ENCODE assay signal across 9 mouse cellular contexts in genomic region chr1:118481365-118481702, GRCm38 (mm10).
DNase-seq lines count a peak whose midpoint lies in the region; ATAC-seq and TF ChIP-seq lines count a peak whose summit lies in the region.
"Had no signal": no experiment of that assay in that cellular context is flagged by ENCODE, and none has a peak within 500 bp of the region (broad histone marks: within the 10 kb centered on the region; RNA-seq: fewer than 3 reads in every experiment).

No protein-coding gene starts in this region.

- no peak overlapping the region for H3K4me2 ChIP-seq in hindbrain, postnatal 0 days (ENCODE audit: low read depth, low read length)
- no peak overlapping the region for H3K4me2 ChIP-seq in hindbrain, embryonic 14.5 days (replicated peaks)
- peak overlapping the region; percentile 69 for H3K4me2 ChIP-seq in heart, embryonic 16.5 days (ENCODE audit: low read depth, low read length)
- H3K4me2 ChIP-seq in intestine, postnatal 0 days (replicated peaks; ENCODE audit: low read depth): no peak overlapping the region

- H3K9me3 ChIP-seq in hindbrain, postnatal 0 days (ENCODE audit: low read length): no peaks in the 10 kb centered on the region
- no peaks in the 10 kb centered on the region for H3K9me3 ChIP-seq in hindbrain, embryonic 14.5 days (ENCODE audit: control insufficient read depth, low read length)
- no peaks in the 10 kb centered on the region for H3K9me3 ChIP-seq in heart, embryonic 16.5 days (replicated peaks; ENCODE audit: control insufficient read depth, low read length)
- H3K9me3 ChIP-seq in intestine, postnatal 0 days (ENCODE audit: control insufficient read depth): no peaks in the 10 kb centered on the region

- ATAC-seq in hindbrain, postnatal 0 days: no peak
- no peak for ATAC-seq in hindbrain, embryonic 14.5 days (ENCODE audit: low FRiP score)
- peak; percentile 25; the same call in 1 of the 2 replicates for ATAC-seq in heart, embryonic 16.5 days (replicated peaks; ENCODE audit: extremely low read depth, insufficient read depth, low FRiP score)
- no peak for ATAC-seq in CD4-positive, CD25-positive, alpha-beta regulatory T cell, adult 4 months
- ATAC-seq in intestine, postnatal 0 days: no peak

- H3K4me1 ChIP-seq in hindbrain, postnatal 0 days (ENCODE audit: insufficient read depth, low read length): no peaks in the 10 kb centered on the region
- H3K4me1 ChIP-seq in hindbrain, embryonic 14.5 days (replicated peaks; ENCODE audit: control insufficient read depth, insufficient read depth, low read length): no peaks in the 10 kb centered on the region
- H3K4me1 ChIP-seq in bone marrow, adult 2 months (ENCODE audit: control insufficient read depth, insufficient read depth, low read length): peaks cover 3% of the 10 kb centered on the region; the same call in 1 of the 2 replicates
- peaks cover 28% of the 10 kb centered on the region for H3K4me1 ChIP-seq in heart, embryonic 16.5 days (ENCODE audit: control insufficient read depth, insufficient read depth, low read length)
- H3K4me1 ChIP-seq in intestine, postnatal 0 days (replicated peaks; ENCODE audit: control insufficient read depth, insufficient read depth, low read length): no peaks in the 10 kb centered on the region

- TF ChIP-seq POLR2A in bone marrow, adult 2 months (IDR thresholded peaks at IDR 0.05; ENCODE audit: borderline replicate concordance, control insufficient read depth, low read depth, low read length): no peak

- no peak overlapping the region for H3K9ac ChIP-seq in hindbrain, postnatal 0 days (replicated peaks; ENCODE audit: low read length)
- no peak overlapping the region for H3K9ac ChIP-seq in hindbrain, embryonic 14.5 days
- H3K9ac ChIP-seq in heart, embryonic 16.5 days (ENCODE audit: low read length): peak overlapping the region; percentile 82
- no peak overlapping the region for H3K9ac ChIP-seq in intestine, postnatal 0 days (ENCODE audit: low read depth, low read length)

- H3K27me3 ChIP-seq in hindbrain, postnatal 0 days (ENCODE audit: insufficient read depth, low read length): no peaks in the 10 kb centered on the region
- H3K27me3 ChIP-seq in hindbrain, embryonic 14.5 days (ENCODE audit: control insufficient read depth, insufficient read depth, low read length): no peaks in the 10 kb centered on the region
- no peaks in the 10 kb centered on the region for H3K27me3 ChIP-seq in heart, embryonic 16.5 days (ENCODE audit: control insufficient read depth, insufficient read depth, low read length)
- H3K27me3 ChIP-seq in intestine, postnatal 0 days (replicated peaks; ENCODE audit: control insufficient read depth, insufficient read depth, low read length): no peaks in the 10 kb centered on the region

- no peaks in the 10 kb centered on the region for H3K36me3 ChIP-seq in hindbrain, postnatal 0 days (ENCODE audit: insufficient read depth, low read length)
- H3K36me3 ChIP-seq in hindbrain, embryonic 14.5 days (replicated peaks; ENCODE audit: control insufficient read depth, insufficient read depth): peaks cover 10% of the 10 kb centered on the region; the same call in 1 of the 2 replicates
- no peaks in the 10 kb centered on the region for H3K36me3 ChIP-seq in heart, embryonic 16.5 days (ENCODE audit: control insufficient read depth, insufficient read depth)
- H3K36me3 ChIP-seq in intestine, postnatal 0 days (ENCODE audit: control insufficient read depth, insufficient read depth): peaks cover 3% of the 10 kb centered on the region; the same call in 1 of the 2 replicates

- TF ChIP-seq CTCF in hindbrain, postnatal 0 days (IDR thresholded peaks at IDR 0.05; ENCODE audit: low read depth): no peak
- no peak for TF ChIP-seq CTCF in bone marrow, adult 2 months (IDR thresholded peaks at IDR 0.05; ENCODE audit: control insufficient read depth, insufficient read depth, low read length)
- TF ChIP-seq CTCF in intestine, postnatal 0 days (IDR thresholded peaks at IDR 0.05; ENCODE audit: low read depth): no peak

- 54% methylated on average over 4 of the region's 4 CpGs for WGBS in hindbrain, postnatal 0 days
- 67% methylated on average over 4 of the region's 4 CpGs for WGBS in hindbrain, embryonic 14.5 days
- WGBS in bone marrow, adult 2 months: 50% methylated on average over 4 of the region's 4 CpGs
- WGBS in heart, embryonic 16.5 days: 32% methylated on average over 4 of the region's 4 CpGs
- WGBS in intestine, postnatal 0 days: 53% methylated on average over 4 of the region's 4 CpGs

- no peak for DNase-seq in hindbrain, postnatal 0 days (ENCODE audit: low spot score)
- no peak for DNase-seq in hindbrain, embryonic 14.5 days (ENCODE audit: low spot score)
- peak; percentile 45 for DNase-seq in lung, postnatal 10 days
- no peak for DNase-seq in c-Kit-positive CD71-positive TER-119-positive erythroid progenitor cells, embryonic 14.5 days (ENCODE audit: low spot score)
- DNase-seq: cerebellum, postnatal 36 days had no signal

- no peak overlapping the region for H3K4me3 ChIP-seq in hindbrain, postnatal 0 days (ENCODE audit: low read length)
- no peak overlapping the region for H3K4me3 ChIP-seq in hindbrain, embryonic 14.5 days (replicated peaks; ENCODE audit: low read length)
- no peak overlapping the region for H3K4me3 ChIP-seq in bone marrow, adult 2 months (replicated peaks; ENCODE audit: control insufficient read depth, low read depth, low read length)
- peak overlapping the region; percentile 60 for H3K4me3 ChIP-seq in heart, embryonic 16.5 days (ENCODE audit: low read length)
- H3K4me3 ChIP-seq in intestine, postnatal 0 days (ENCODE audit: low read depth, low read length): no peak overlapping the region

- peak overlapping the region; percentile 26; the same call in 1 of the 2 replicates for H3K27ac ChIP-seq in hindbrain, postnatal 0 days
- no peak overlapping the region for H3K27ac ChIP-seq in hindbrain, embryonic 14.5 days
- peak overlapping the region; percentile 62 for H3K27ac ChIP-seq in bone marrow, adult 2 months (ENCODE audit: control insufficient read depth, insufficient read depth, low read depth, low read length, poor library complexity)
- peak overlapping the region; percentile 90 for H3K27ac ChIP-seq in heart, embryonic 16.5 days (ENCODE audit: low read length)
- no peak overlapping the region for H3K27ac ChIP-seq in intestine, postnatal 0 days (ENCODE audit: low read depth, low read length)

Comparison
In these comparisons a context has a peak if more than half of its experiments do, and no peak if none do; other contexts are left out.
1. H3K27ac ChIP-seq: peak in hindbrain, postnatal 0 days (single experiment), bone marrow, adult 2 months (single experiment) and heart, embryonic 16.5 days (single experiment); none in hindbrain, embryonic 14.5 days (single experiment) and intestine, postnatal 0 days (single experiment).